Mouse (Mus musculus): ENCODE data around the gene Vps13d.

Gene Vps13d

GRCm38 (mm10) chr4:144977057-144977456 is 217.7 kb downstream of the Vps13d start:
- no peak for DNase-seq (ENCODE audit: low spot score in 2 of 2)

- DNase-seq (ENCODE audit: low spot score in 2 of 2) = no peak
Observed at GRCm38 (mm10) chr4:144975505-144975904, 219.3 kb downstream of the Vps13d start.

DNA sequence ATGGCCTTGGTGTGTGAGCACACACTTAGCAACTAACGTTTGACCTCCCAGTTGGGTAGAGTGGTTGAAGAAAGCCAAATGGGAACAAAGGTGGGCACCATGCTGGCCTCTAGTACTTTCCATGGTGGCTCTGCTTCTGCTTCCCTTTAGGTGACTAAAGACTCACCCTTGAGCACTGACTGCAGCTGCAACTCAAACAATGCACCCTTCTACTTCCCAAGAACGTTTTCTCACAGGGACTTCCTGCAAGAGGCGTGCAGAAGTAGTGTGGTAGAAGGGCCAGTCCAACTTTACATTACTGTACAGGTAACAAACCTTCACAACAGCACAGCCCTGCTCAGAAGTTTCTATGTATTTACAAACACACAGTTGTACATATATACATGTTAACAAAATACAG is 220.3 kb downstream of the Vps13d start:
- no peak for DNase-seq (ENCODE audit: low spot score in 2 of 2)

DNA sequence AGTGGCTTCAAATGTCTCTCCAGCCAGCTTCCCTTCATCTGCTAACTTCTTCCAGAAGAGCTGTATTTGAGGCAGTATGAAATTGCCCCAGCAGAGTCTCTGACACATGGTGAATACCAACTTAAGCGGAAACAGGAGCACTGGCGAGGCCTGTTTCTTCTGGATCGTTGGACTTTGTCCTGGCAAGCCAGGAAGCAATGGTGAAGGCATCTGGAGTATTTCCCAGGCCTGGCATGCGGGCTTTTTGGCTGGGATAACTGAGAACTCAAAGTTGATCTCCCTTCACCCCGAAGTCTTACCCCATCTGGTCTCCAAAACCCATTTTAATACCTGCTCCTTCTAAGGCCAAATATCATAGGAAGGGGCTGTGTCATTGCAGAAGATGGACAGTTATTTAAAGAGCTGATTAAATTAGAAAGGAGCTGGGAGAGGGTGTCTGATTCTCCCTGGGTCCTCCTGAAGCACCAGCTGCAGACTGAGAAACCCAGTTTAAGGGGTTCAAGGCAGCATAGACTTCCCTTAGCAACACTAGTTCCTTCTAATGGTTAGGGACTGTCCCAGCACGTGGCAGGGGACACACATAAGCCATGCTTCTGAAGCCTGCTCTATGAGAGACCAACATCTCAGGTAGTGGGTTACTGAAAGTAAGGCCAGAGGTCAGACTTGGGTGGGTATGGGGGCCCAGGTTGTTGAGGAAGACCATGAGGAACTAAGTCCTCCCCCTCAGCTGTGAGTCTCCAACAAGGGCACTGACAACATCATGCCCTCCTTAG is 221.7 kb downstream of the Vps13d start:
- peak in 1 of 2 experiments; percentile 45 for DNase-seq (ENCODE audit: low spot score in 2 of 2)

DNA sequence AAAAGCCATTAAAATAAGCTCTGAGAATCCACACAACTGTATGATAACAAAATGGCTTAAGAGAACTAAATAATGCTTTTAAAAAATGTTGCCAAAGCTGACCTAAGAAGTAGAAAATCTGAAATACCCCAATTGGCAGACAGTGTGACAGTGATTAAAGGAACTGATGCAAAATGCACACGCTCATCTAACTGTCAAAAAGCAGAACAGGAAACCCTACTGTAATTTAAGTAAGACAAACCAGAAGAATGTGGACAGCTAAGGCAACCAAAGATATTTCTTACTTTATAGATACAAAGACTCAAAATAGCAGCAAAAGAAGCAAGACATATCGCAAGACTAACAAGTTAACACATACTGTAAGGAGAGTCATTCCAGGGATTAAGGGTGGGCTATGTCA is 223.8 kb downstream of the Vps13d start:
- DNase-seq (ENCODE audit: low spot score in 2 of 2) = no peak

GRCm38 (mm10) chr4:144969030-144969429 is 225.8 kb downstream of the Vps13d start:
- DNase-seq (ENCODE audit: low spot score in 2 of 2) = no peak

GRCm38 (mm10) chr4:144968371-144968770 is 226.4 kb downstream of the Vps13d start:
- DNase-seq (ENCODE audit: low spot score in 2 of 2) = no peak

- no peak for DNase-seq (ENCODE audit: low spot score in 2 of 2)
Observed at GRCm38 (mm10) chr4:144965255-144965654, 229.6 kb downstream of the Vps13d start.

DNA sequence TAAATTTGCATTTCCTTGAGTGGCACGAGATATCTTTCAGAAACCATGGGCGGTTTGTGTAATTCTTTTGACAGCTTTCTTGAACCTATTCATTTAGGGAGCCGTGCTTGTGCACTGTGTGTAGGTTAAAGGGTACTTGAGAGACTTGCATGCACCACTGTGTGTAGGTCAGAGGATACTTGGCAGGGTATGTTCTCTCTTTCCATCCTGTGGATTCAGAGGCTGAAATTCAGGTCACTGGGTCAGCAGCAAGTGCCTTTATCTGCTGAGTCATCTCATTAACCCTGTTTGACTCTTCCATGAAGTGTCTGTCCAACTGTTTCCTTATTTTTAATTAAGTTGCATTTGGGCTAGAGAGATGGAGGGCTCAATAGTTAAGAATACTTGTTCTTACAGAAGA is 233.1 kb downstream of the Vps13d start:
- no peak for DNase-seq (ENCODE audit: low spot score in 2 of 2)

DNA sequence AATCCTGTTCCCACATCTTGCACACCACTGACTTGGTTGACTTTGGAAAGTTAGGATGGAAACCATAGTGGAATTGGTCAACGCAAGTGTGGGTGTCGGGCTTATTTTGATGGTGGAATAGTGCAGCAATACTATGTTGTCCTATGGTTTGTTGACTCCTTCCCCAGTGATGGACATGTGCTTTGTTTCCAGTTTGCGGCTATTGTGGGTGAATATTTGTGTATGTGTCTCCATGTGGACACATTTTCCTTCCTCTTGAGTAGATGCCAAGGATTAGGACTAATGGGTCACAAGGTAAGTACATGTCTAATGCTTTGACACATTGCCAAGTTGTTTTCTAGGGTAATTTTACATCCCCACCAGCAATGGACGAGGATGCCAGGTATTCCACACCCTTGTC is 233.6 kb downstream of the Vps13d start:
- DNase-seq (ENCODE audit: low spot score in 2 of 2) = no peak

GRCm38 (mm10) chr4:144960188-144960904 is 234.5 kb downstream of the Vps13d start:
- DNase-seq (ENCODE audit: low spot score in 2 of 2) = peak; percentile 89 to 94

GRCm38 (mm10) chr4:144957721-144958120 is 237.1 kb downstream of the Vps13d start:
- no peak for DNase-seq (ENCODE audit: low spot score in 2 of 2)

GRCm38 (mm10) chr4:144957186-144957585 is 237.6 kb downstream of the Vps13d start:
- peak; percentile 60 to 89 for DNase-seq (ENCODE audit: low spot score in 2 of 2)

- DNase-seq (ENCODE audit: low spot score in 2 of 2) = no peak
Observed at GRCm38 (mm10) chr4:144956293-144956692, 238.5 kb downstream of the Vps13d start.

DNA sequence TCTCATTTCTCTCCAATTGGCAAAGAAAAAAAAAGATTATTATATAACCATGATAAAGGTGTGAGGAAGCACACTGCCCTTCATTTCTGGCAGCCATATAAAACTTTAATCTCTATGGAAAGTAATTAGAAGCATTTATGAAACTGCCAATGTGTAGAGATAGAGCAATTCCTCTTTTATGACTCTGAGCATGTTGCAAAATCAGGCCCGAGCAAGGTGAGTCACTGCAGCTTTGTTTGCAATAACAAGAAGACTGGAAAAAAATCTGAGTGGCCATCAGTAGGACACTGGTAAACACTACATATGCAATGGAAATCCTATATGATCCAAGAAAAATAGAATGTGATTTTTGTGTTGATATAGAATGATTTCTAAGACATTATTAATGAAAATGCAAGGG is 238.9 kb downstream of the Vps13d start:
- DNase-seq (ENCODE audit: low spot score in 2 of 2) = peak in 1 of 2 experiments; percentile 43

GRCm38 (mm10) chr4:144953421-144953820 is 241.4 kb downstream of the Vps13d start:
- no peak for DNase-seq (ENCODE audit: low spot score in 2 of 2)

GRCm38 (mm10) chr4:144951859-144952258 is 242.9 kb downstream of the Vps13d start:
- no peak for DNase-seq (ENCODE audit: low spot score in 2 of 2)

DNA sequence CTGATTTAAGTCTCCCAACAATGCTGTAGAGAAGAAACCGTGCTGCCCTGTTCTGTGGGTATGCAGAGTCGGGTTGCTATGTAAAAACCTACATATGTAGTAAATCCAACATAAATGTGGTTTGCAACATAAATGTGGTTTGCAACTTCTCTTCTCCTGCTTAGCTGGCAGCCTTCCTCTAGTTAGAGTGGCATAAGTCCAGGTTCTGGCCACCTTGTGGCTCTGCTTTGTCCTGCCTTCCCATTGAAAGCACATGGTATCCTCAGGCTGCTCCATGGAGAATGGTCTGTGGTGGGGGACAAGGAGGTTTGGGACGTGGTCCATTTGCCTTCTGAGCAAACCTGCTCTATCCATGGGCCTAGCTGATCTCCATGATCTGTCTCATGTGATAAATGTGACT is 243.9 kb downstream of the Vps13d start:
- no peak for DNase-seq (ENCODE audit: low spot score in 2 of 2)

- DNase-seq (ENCODE audit: low spot score in 2 of 2) = no peak
Observed at GRCm38 (mm10) chr4:144950327-144950711, 244.5 kb downstream of the Vps13d start.

- DNase-seq (ENCODE audit: low spot score in 2 of 2) = peak; percentile 79 to 83
Observed at GRCm38 (mm10) chr4:144949441-144950326, 245.1 kb downstream of the Vps13d start.

DNA sequence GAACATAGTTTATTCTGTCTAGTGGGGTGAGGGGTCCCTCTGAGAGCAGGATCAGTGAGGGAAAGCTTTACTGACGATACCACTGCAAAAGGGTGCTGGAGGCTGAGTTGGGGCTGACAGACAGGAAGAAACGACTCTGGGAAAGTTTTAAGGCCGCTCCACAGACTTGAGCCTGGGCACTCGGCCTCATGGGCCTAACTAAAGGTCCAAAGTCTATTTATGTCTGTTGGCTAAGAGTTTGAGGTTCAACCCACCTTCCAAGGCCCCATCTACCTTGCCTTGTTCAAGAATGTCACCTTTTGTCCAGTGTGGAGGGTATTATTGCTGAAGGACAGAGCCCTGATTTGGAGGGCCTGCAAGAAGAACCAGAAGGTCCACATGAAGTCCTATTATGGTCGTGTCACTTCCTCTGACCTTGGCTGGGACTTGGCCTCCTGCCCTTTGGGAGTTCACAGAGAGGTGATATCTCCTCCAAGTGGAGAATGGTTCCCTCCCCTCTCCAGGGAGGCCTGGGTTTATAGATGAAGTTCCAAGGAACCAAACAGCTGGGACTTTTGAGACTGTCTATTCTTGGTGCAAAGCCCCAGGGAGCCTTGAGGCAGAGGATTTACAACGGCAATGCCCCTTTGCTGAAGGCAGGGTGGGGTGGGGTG is 246.9 kb downstream of the Vps13d start:
- peak in 1 of 2 experiments; percentile 85 for DNase-seq (ENCODE audit: low spot score in 2 of 2)

DNA sequence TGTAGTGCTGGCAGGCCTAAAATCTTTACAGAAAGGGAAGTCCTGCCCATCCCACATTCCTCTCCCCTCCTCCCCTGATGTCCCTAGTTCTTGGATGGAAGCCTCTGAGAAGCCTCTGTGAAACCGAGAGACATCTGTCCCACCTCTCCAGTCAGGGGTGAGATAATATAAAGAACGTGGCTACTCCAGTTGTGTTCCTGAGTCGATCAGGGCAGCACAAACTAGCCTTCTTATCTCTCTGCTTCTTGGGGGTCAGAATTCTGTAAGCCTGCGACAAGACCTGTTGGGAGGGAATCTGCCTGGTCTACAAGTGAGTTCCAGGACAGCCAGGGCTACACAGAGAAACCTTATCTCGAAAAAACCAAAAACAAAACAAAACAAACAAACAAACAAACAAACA is 251.5 kb downstream of the Vps13d start:
- no peak for DNase-seq (ENCODE audit: low spot score in 2 of 2)
